Mouse (Mus musculus) frontal cortex, postnatal 25 days (tissue): ENCODE results near the gene Mcm7.

Experiments used
- DNase-seq, 2 experiments: peaks; one replicate each; pipeline ENCODE4 v3.0.0; 2022; ENCODE audit warnings: low spot score in 2 of 2

Gene Mcm7

GRCm38 (mm10) chr5:138155443-138155976, 16.7 kb downstream of the Mcm7 start, which contains the start of gene Zfp113:
TSS of gene Zfp113 (minus strand) at chr5:138155744.
- peak; percentile 56 to 83 for DNase-seq

- DNase-seq = no peak
Observed at GRCm38 (mm10) chr5:138154390-138154789, 17.8 kb downstream of the Mcm7 start.

GRCm38 (mm10) chr5:138138585-138138984, 33.6 kb downstream of the Mcm7 start:
- DNase-seq = no peak

GRCm38 (mm10) chr5:138137935-138138549, 34.2 kb downstream of the Mcm7 start:
- no peak for DNase-seq

GRCm38 (mm10) chr5:138137257-138137656, 35.0 kb downstream of the Mcm7 start:
- no peak for DNase-seq

- DNase-seq = no peak
Observed at GRCm38 (mm10) chr5:138132425-138133064, 39.7 kb downstream of the Mcm7 start.

GRCm38 (mm10) chr5:138118041-138118440, 54.2 kb downstream of the Mcm7 start:
- no peak for DNase-seq

GRCm38 (mm10) chr5:138117199-138118015, 54.8 kb downstream of the Mcm7 start:
- no peak for DNase-seq

- DNase-seq = peak; percentile 76 to 81
Observed at GRCm38 (mm10) chr5:138116255-138117198, 55.7 kb downstream of the Mcm7 start, which contains the start of gene Zscan21. TSS of gene Zscan21 (plus strand) at chr5:138116903.
